Mouse (Mus musculus) G1E (cell line): ENCODE results near the gene Rab8a.

Experiments
- CTCF ChIP-seq: IDR thresholded peaks from 2 replicates; pipeline ENCODE4 v1.5.1; 2012; ENCODE audit warnings: low read depth, low read length, inconsistent platforms, mixed read lengths
- GATA1 ChIP-seq: IDR thresholded peaks from 2 replicates; pipeline ENCODE4 v1.6.1; 2012; ENCODE audit warnings: borderline replicate concordance, low read length, inconsistent platforms, mixed read lengths
- POLR2AphosphoS5 ChIP-seq: IDR thresholded peaks from 2 replicates; pipeline ENCODE4 v1.6.1; 2012; ENCODE audit warnings: low read depth, low read length, inconsistent platforms; ENCODE audit not compliant: insufficient replicate concordance
- TAL1 ChIP-seq: conservative IDR thresholded peaks from 2 replicates; pipeline ENCODE4 v1.6.1; 2012; ENCODE audit warnings: low read depth, low read length, inconsistent platforms, mixed read lengths

DNA sequence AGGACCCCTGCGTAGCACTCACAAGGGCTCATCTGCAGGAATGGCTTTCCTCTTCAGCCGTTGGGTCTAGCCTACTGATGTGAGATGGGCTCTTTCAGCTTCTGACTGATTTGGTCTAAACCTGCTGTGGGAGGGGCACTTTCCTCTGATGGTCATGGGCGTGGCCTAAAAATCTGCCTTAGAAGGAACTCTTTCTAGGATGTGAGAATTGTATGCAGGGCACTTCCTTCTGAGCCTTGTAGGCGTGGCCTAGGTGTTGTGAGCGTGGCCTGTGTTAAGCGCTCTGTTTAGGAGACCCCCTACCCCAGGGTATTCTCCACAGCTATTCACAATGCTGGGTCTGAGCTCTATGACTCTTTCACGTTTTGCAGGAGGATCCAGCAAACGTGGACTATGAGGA, 37.0 kb downstream of the Rab8a start:
- TF ChIP-seq CTCF, result no peak
- TF ChIP-seq GATA1, result no peak
- no peak for TF ChIP-seq POLR2AphosphoS5
- TF ChIP-seq TAL1, result no peak
